Mouse (Mus musculus) G1E (cell line): ENCODE results near the gene St6galnac6.

Experiments used
- CTCF ChIP-seq: IDR thresholded peaks from 2 replicates; pipeline ENCODE4 v1.5.1; 2012; ENCODE audit warnings: low read depth, low read length, inconsistent platforms, mixed read lengths
- GATA1 ChIP-seq: IDR thresholded peaks from 2 replicates; pipeline ENCODE4 v1.6.1; 2012; ENCODE audit warnings: borderline replicate concordance, low read length, inconsistent platforms, mixed read lengths
- POLR2AphosphoS5 ChIP-seq: IDR thresholded peaks from 2 replicates; pipeline ENCODE4 v1.6.1; 2012; ENCODE audit warnings: low read depth, low read length, inconsistent platforms; ENCODE audit not compliant: insufficient replicate concordance

GRCm38 (mm10) chr2:32581450-32582095 is 17.9 kb upstream of the St6galnac6 start:
- TF ChIP-seq CTCF (no peak), GATA1 (no peak), POLR2AphosphoS5 (no peak)
